Mouse (Mus musculus) left cerebral cortex, adult 9 months (tissue): ENCODE results near the gene Zfp30.

ENCODE experiments used
- DNase-seq, 2 experiments: peaks; one replicate each; pipeline ENCODE4 v3.0.0; 2022; ENCODE audit warnings: low spot score in 2 of 2

The Zfp30 gene

DNA sequence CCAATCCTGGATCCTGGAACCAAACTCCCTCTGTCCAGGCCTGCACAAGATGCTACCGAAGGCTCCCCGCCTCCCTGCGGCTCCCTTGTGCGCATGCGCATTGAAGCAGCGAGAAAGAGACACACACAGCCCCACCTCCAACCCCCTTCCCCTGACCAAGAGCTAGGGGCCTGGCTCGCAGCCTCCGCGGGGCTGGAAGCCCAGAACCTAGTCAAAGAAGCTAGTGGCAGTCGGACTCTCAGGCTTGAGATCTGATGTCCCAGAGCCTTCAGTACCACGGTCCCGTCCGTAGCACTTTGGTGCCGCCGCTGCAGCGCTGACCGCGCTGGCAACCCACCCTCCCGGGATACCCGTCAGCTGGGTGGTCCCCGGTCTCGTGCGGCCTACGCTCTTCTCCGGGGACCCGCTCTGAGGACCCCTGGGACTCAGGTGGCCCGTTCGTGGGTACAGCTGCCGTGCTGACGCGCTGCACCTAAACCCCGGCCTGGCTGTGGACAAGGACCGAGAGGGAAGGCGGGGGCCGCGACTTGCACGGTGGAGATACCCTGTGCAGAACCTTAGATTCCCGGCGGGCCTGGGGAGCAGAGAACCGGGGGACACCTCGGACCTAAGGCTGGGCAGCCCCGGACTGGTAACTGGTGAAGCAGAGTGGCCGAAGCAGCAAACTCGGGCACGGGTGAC lies at the start of gene Zfp30:
Gene Zfp30 (plus strand): TSS at position 128 of the 681 bp plus-strand sequence.
- peak; percentile 36 to 85 for DNase-seq

DNA sequence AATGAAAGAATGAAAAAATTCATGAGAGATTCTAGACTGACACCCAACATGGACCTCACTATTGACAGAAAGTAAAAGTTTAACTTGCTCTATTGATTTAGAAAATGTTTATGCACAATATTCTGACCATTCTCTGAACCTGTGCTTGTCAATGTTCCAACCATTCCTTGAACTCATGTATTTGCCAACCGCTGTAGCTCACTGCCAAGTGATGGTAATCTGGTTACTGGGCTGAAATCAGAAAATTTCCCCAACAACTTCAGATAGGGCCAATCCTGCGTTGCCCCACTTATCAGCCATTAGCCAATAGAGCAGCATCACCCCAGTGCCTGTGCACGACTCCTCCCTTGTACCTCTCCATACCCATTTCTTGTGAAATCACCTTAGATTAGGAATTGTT lies 41.5 kb upstream of the Zfp30 start:
- no peak for DNase-seq

DNA sequence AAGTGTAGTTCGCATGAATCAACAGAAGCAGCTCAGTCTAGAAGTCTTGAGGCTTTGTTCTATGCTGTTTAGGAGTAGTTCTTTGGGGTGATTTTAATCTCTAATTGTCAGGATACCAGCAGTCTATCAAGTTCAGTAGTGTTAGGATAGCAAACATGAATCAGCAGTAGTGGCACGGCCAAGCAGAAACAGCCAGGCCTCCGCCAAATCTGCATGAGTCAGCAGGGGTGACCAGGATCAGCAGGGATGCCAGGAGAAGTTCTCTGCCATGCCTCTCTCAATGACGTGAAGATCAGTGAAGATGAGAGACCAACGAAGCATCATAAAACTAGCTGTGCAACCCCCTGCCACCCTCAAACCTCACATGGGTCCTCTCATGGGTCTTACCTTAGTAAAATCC lies 23.3 kb upstream of the Zfp30 start:
- DNase-seq = no peak

DNA sequence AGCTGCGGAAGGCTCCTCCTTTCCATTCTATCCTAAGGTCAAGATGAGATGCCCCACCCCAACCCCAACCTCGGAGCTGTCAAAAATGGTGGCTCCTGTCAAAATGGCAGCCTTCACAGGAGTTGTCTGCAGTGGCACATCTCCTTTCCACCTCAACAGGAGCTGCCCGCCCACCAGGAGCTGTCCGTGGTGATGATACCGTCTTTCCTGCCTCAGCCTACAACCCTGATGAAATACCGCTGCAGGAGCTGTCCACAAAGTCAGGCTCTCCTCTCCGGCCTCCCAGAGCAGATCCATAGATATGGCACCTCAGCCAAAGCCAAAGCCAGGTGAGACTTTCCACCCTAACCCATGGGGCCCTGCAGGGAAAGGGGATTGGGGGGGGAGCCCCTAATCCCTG lies 19.1 kb upstream of the Zfp30 start:
- no peak for DNase-seq

DNA sequence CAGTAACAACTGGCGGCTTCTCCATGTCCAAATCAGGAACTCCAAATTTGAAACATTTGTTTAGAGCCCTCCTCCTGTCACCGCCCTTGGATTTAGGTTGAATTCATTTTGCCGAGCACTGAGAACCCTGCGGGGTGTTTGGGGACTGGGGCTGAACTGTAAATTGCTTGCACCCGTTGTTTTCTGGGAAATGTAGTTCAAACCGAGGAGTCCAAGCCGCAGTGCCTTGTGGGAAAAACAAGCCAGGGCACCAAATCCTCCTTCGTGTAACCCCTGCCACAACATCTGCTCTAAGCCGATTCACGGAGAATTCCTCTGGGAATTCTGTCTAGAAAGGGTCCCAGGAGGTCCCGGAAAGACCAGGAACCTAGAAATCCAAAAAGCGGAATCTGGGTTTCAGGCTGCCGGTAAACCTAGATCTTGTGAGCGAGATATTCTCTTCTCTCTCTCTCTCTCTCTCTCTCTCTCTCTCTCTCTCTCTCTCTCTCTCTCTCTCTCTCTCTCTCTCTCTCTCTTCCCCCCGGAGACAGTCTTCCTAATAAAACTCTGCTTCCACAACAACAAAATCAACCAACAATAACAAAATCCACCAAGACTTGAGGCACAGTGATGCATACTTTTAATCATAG lies 16.6 kb upstream of the Zfp30 start:
- peak; percentile 72 to 86 for DNase-seq

DNA sequence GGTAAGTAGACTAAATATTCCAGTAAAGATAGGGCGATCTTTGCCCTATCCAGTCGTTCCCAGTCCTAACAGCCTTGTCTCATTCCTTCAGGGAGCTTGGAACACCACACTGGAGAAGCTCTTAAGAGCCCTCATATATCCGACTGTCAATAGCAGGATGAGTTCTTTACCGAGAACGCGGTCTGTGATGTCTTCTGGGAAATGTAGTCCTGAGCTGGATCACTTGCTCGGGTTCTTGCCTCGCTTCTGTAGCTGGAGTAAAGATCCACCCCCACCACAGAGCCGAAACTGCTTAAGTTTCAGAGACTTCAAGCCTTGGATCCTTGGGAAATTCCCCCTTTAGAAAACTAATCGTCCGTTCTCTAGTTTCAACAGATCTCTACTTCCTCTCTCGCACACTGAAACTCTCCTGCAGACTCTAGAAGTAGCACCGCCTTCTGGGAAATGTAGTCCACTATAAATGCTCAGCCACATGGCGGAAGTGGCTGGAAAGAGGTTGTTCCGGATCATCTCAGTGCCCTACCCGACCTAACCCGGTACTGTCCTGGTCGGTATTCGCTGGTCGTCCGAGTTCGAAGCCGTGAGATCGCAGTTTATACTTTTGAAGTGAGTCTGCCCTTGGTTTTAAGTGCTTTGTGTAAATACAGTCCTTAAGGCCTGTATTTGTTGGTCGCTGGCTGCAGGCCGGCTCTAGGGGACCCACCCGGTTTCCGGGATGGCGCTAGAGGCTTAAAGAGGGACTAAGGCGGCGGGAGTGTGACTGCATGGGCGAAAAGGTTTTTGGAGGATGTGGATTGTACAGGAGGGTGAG lies 15.5 kb upstream of the Zfp30 start, which contains the start of gene Zfp84:
Gene Zfp84 (plus strand): TSS at position 463 of the 811 bp plus-strand sequence.
- peak; percentile 90 to 94 for DNase-seq

DNA sequence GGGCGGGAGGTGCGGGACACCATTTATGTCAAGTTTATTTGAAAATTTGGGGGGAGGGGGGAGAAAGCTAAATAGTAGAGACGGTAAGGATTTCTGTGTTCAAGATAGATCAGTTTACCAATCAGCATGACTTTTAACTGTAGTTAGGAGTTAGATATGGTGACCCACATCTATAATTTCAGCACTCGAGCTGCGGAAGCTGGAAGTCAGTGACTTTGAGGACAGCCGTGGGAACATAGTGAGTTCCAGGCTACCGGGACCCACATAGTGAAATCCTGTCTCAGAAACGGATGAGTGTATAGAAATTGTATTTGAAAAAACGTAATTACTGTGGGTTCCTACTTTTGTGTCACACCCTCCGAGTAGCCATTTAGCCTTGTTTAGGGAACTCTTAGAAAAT lies 14.8 kb upstream of the Zfp30 start:
- DNase-seq = no peak

DNA sequence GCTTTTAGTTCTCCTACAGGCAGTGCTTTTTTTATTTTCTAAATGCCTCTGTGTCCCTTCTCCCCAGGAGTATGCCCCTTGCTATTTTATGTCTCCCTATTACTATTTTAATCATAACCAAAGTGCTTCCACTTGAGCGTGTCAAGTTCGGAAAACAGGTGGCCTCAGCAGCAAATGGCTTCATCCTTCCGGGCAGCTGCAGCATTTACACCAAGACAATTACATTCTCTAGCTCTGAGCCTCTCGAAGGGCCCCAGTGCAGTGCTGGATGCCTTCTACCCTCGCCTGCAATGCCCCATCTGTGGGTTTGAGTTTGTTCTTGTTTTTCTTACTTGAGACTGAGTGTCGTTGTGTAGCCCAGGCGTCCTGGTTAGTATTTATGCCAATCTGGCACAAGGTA lies 10.3 kb upstream of the Zfp30 start:
- DNase-seq = no peak

DNA sequence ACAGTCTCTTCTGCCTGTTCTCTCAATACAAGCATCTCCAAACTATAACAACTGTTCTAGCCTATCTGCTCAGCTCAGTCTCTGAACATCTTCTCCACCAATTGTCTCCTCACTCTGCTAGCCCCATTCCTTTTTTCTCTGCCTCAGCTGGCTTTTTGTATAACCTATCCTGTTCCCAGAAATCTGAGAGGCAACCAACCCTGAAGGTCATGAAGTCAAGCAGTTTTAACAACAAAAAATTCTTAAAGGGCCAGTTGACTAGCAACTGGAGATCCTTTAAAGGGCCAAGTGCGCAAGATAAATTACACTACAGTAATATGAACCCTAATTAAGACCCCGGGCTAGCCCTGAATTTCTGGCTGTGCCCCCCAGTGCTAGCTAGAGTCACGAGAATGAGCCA lies 9.4 kb upstream of the Zfp30 start:
- DNase-seq = no peak

DNA sequence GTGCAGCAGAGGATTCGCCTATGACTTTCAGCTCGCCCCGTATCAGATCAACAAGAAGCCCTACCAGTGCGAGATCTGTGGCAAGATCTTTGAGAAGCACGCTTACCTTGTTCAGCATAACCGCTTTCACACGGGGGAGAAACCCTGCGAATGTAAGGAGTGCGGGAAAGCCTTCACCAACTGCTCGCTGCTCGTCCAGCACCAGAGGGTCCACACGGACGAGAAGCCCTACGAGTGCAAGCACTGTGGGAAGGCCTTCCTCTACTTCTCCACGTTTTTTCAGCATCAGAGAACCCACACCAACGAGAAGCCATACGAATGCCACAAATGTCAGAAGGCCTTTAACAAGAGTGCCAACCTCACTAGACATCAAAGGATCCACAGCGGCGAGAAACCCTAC lies 7.2 kb upstream of the Zfp30 start:
- DNase-seq = no peak

DNA sequence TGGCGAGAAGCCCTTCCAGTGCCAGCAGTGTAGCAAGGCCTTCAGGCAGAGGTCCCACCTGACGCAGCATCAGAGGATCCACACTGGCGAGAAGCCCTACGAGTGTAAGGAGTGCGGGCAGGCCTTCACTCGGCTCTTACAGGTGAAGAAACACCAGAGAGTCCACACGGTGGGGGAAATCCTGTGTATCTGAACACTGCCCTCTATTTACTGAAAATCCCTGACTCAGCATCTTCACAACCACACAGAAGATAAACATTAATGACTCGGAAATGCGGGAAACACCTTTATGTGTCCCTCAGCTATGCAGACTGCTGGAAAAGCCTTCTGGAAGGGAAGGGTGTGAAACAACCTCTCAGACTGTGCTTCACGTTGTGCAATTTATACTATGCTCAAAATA lies 6.4 kb upstream of the Zfp30 start:
- DNase-seq = no peak

DNA sequence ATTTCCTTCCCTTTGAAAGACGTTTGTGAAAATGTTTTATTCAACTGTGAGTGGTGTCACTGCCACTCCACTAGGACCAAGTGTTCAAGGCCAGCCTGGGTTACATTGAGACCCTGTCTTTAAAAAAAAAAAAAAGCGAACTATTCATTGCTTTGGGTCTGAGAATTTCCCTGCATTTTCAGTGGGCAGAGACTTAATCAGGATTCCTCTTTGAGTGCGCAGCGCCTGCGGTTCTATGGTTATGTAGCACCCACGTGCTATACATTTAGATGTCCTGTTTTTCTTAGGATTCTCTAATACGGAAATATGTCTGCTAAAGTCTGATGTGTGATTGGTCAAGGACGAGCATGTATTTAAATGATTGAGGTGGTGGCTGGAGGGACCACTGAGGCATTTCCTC lies 1.2 kb downstream of the Zfp30 start:
- DNase-seq = no peak

DNA sequence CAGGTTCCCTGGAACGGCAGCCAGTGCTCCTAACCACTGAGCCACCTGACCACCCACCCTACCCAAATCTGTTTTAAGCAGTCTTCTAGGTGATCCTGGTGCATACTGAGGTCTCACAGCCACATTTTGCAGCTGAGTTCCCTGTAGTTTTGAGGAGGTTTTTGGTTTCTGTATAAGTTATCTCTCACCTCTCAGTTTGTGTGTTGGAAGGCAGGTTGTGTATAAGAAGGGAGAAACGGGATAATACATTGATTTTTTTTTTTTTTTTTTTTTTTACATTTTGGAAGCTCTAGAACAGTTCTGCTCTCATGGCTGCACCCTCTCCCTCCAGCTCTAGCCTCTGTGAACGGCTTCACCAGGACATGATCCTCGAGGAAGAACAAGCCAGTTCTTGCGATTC lies 2.1 kb downstream of the Zfp30 start:
- no peak for DNase-seq

DNA sequence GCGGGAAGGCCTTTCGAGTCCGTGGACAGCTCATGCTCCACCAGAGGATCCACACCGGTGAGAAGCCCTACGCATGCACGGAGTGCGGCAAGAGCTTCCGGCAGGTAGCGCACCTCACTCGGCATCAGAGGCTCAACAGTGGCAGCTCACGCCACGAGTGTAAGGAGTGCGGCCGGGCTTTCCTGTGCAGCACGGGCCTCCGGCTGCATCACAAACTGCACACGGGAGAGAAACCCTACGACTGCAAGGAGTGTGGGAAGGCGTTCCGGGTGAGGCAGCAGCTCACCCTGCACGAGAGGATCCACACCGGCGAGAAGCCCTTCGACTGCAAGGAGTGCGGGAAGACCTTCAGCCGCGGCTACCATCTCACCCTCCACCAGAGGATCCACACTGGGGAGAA lies 9.1 kb downstream of the Zfp30 start:
- no peak for DNase-seq

DNA sequence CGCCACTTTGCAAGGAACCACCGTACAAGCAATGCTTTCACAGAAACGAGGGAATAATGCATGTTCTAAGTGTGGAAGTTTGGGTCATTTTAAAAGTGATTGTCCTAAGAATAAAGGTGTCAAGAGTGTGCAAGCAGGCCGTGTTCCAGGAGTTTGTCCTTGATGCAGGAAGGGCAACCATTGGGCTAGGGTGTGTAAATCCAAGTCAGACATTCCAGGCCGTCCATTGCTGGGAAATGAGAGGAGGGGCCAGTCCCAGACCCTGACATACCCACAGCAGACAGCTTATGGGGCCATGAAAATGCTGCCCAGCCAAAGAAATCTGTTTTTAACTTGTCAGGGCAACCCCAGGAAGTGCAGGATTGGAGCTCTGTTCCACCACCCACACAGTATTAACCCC lies 23.2 kb downstream of the Zfp30 start:
- DNase-seq = no peak

DNA sequence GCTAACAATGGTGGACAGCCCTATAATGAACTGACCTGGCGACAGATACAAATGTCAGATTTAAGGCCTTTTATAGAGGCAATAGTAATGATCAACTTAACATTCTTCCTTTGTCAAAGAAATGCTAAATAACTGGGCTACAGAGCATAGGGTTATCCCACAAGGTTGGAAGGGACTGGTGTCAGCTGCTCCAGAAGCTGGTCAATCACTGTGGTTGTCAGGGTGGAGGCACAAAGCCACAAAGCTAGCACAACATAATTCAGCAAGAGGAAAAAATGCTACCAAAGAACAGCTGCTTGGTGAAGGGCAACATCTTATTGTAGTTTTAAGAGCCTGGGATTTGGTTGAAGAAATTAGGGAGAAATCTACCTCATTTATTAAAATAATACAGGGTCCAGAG lies 28.4 kb downstream of the Zfp30 start:
- no peak for DNase-seq

DNA sequence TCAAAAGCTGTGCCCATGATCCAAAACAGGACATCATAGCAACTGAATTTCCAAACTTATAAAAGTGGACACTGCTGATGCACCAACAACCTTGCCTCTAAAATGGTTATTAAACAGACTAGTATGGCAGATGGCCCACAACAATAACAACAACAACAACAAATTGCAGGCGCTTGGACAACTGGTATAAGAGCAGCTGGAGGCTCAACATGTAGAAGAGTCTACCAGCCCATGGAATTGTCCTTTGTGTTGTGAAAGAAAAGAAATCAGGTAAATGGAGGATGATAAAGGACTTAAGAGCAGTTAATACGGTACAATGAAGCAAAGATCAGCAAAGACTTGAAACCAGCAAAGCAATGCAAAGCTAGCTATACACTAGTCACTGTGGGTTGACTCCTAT lies 30.6 kb downstream of the Zfp30 start:
- DNase-seq = no peak

DNA sequence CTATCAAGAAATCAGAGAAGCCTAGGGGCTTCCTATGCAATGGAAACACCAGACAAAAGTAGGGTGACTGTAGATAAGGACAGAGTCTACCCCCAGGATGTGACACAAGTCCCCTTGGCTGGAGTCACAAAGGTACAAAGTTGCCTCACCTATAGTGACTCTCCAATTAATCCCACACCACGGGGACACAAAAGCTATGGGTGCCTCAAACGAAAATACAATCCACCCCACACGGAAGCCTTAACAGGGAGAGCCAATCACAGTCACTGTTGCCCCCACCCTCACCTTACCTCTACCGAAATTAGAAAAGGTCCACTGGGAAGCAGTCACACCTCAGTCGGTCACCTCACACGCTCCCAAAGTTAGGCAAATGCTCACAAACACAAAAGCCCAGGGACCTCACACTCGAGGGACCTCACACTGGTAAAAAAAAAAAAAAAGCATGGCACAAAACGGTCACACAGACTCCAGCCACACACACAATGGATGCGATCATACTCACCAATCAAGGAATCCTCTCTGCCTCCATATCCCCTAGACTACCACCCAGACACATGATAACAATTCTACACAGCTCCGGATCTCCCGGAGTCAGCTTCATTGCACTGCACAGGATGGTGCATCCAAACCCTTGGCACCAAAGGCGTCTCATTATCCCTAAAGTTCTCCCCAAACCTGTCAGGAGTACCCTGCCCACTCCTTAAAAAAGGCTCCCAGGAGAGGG lies 31.4 kb downstream of the Zfp30 start:
- DNase-seq = no peak

DNA sequence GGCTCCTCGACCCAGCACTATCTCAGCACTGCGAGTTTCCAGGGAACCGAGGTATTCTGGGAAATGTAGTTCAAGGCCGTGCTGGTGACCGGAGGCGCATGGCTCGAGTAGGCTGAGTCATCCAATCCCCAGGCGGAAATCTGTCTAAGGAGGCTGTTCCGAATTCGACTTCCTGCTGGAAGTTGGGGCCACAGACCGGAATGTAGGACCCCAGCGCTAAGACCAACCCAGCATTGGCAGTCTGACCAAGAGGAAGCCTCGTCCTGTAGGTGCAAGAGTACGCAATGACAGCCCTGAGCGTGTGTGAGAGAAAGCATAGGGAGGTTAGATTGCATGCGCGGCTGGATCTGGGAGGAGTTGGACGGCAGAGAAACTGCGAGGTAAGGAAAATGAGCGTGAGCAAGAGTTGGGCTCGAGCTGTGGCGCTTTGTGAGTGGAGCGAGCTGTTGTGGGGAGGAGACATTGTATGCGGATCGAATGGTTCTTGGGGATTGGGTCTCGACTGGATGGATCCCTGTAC lies 32.2 kb downstream of the Zfp30 start, which contains the start of gene Zfp790:
Gene Zfp790 (plus strand): TSS at position 205 of the 520 bp plus-strand sequence.
- peak; percentile 84 to 93 for DNase-seq

DNA sequence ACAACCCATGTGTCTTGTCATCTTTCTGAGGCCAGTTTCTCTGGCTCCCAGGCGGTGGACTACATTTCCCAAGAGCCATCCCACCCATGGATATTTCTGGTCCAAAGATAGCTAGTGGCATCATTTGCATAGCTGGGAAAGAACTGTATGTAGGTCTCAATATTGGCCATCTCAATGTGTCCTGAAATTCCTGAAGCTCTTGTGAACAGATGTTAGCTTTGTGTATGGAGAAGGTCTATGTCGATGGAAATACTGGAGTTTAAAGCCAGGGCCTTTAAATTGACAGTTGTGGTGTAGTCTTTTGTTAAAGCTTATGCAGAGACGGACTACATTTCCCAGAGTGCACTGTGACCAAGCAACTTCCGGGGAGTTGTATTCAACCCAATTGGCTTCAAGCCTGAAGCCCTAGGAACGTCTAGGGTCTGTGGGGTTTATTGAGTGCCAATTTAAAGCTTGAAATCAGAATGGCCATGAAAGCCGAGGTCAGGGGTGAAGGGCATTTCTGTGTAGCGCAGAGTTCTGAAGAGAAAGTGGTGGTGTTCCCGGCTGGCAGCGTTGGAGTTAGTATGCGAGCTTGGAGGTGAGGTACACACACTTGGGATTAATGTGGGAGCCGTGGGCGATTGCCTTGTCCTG lies 34.9 kb downstream of the Zfp30 start:
- peak; percentile 52 to 82 for DNase-seq

DNA sequence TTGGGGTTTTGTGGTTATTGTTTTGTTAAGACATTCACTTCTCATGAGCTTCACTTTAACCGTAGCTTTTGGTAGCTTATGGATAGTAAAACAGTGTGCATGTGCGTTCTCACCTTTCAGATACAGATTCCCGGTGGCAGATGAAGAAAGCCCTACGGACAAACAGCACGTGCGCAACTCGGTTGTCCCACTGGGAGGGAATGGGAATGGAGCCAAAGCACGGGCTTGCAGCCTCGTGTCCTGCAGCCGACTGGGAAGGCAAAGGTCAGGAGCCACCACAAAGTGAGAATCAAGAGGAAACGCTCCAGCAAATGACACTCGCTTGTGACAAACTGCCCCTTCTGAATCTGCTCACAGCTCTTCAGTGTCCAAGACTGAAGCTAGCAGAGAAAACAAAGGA lies 44.2 kb downstream of the Zfp30 start:
- DNase-seq = no peak
